Mouse (Mus musculus) ES-Bruce4 (cell line): ENCODE results near the gene Ranbp10. TPM values are rescaled to one million over a fixed set of nuclear protein-coding genes. Genes with fewer than 3 reads are reported as not detected.

ENCODE experiments used
- H3K27ac ChIP-seq: 2 replicates; pipeline ENCODE4 v1.5.1; 2012; ENCODE audit warnings: low read length, inconsistent platforms; ENCODE audit not compliant: insufficient read depth
- H3K27me3 ChIP-seq: 2 replicates; pipeline ENCODE4 v1.6.1; 2012; ENCODE audit warnings: mild to moderate bottlenecking, low read length, inconsistent platforms; ENCODE audit not compliant: control insufficient read depth, poor library complexity, insufficient read depth, severe bottlenecking
- H3K36me3 ChIP-seq: 2 replicates; pipeline ENCODE4 v1.6.1; 2012; ENCODE audit warnings: inconsistent platforms, mild to moderate bottlenecking, low read length, moderate library complexity; ENCODE audit not compliant: control insufficient read depth, poor library complexity, insufficient read depth, severe bottlenecking
- H3K4me1 ChIP-seq: one replicate; pipeline ENCODE4 v1.8.1; 2011; ENCODE audit warnings: low read length; ENCODE audit not compliant: control insufficient read depth, insufficient read depth
- H3K4me3 ChIP-seq: 2 replicates; pipeline ENCODE4 v1.5.1; 2011; ENCODE audit warnings: low read depth, mild to moderate bottlenecking, low read length
- H3K9ac ChIP-seq: 2 replicates; pipeline ENCODE4 v1.6.1; 2012; ENCODE audit warnings: low read depth, mild to moderate bottlenecking, inconsistent platforms; ENCODE audit not compliant: poor library complexity, severe bottlenecking
- H3K9me3 ChIP-seq: replicated peaks from 2 replicates; pipeline ENCODE4 v1.6.1; 2012; ENCODE audit warnings: mild to moderate bottlenecking, low read length, inconsistent platforms; ENCODE audit not compliant: control insufficient read depth, poor library complexity, insufficient read depth, severe bottlenecking
- CTCF ChIP-seq: IDR thresholded peaks from one replicate; pipeline ENCODE4 v1.8.1; 2011; ENCODE audit warnings: low read depth, low read length
- EP300 ChIP-seq: IDR thresholded peaks from 2 replicates; pipeline ENCODE4 v1.6.1; 2011; ENCODE audit warnings: low read depth, low read length; ENCODE audit not compliant: insufficient read depth
- POLR2A ChIP-seq: IDR thresholded peaks from one replicate; pipeline ENCODE4 v1.8.1; 2011; ENCODE audit warnings: low read length; ENCODE audit not compliant: insufficient read depth
- polyA plus RNA-seq: library from polyadenylated mRNA; stranded (reverse); fragments of >200 nt; gene quantifications from 2 replicates; pipeline ENCODE4 v1.2.4, GENCODE M21; 2011; ENCODE audit warnings: low read depth; ENCODE audit not compliant: missing spikeins, insufficient read depth, insufficient read length

The Ranbp10 gene
- polyA plus RNA-seq, 1 experiment = 18.5 TPM

DNA sequence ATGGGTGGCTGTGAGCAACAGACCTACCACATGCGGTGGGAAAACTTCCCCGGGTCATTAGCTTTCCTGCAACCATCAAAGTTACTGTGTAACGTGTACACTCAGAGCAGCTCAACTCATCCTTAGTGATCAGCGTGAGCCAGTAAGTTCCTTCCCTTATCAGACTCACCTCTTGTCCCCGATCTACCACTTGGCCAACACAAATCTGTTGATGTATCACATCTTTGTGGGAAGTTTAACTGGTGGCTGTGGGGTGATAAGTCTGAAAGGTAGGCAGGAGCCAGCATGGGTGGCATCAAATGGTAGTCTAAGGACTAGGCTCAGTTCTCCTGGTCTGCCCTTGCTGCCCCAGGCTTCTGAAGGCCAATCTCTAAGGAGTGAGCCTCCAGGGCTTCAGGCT is 95.0 kb downstream of the Ranbp10 start:
- Histone ChIP-seq H3K36me3 (no peaks in the 10 kb centered on the region), H3K9me3 (no peaks in the 10 kb centered on the region), H3K27ac (no peak overlapping the region), H3K9ac (no peak overlapping the region), H3K4me3 (no peak overlapping the region), H3K4me1 (no peaks in the 10 kb centered on the region), H3K27me3 (no peaks in the 10 kb centered on the region)
- TF ChIP-seq CTCF (no peak), EP300 (no peak), POLR2A (no peak)

DNA sequence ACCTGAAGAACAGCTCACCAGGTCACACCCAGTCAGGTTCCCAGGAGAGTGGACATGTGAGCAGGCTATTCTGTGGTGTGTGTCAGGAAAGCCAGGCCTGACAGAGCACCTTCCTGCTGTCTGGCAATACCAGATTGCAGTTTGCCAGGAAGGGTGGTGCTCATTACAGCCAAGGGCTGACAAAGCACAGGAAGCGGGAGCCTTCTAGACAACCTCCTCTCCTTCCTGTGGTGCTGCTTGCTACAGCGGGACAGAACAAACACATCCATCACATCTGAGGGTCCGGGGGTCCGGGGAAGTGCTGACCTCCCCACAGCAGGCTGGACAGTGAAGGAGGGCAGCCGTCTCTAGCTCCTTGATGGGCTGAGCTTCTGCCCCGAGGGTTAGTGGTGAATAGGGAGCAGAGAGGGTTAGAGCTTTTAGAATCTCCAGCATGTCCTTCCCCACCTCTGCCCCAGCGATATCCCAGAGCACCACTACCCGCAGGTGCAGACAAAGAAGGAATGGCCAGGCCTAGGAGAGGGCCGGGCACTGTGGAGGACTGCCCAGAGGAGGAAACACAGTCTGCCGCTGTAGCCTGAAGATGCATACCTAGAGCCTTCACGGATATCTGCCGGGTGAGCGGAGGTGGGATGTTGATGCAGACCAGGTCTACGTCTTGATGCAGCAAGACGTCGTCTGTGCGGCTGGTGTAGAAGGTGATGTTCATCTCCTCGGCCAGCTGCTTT is 99.6 kb downstream of the Ranbp10 start:
- Histone ChIP-seq H3K27me3 (no peaks in the 10 kb centered on the region), H3K4me1 (no peaks in the 10 kb centered on the region), H3K27ac (no peak overlapping the region), H3K9ac (no peak overlapping the region), H3K36me3 (no peaks in the 10 kb centered on the region), H3K9me3 (no peaks in the 10 kb centered on the region), H3K4me3 (no peak overlapping the region)
- TF ChIP-seq POLR2A = no peak
- no peak for TF ChIP-seq CTCF
- TF ChIP-seq EP300 = no peak

DNA sequence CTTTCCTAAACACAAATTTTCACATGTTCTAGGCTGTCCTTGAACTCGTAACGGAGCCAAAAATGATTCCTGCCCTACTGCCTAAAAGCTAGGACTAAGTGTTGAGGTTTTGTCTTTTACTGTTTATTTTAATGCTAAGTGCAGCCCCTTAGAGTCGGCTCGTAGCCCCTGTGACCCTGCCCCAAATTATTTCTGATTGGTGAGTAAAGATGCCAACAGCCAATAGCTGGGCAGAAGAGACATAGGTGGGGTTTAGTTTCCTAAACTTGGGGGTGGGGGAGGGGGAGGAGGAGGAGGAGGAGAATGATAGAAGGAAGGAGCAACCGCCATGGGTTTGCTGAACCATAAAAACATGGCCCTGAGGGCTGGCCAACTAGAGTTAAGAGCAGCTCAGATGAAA is 101.4 kb downstream of the Ranbp10 start:
- Histone ChIP-seq H3K9me3 (no peaks in the 10 kb centered on the region), H3K36me3 (no peaks in the 10 kb centered on the region), H3K9ac (no peak overlapping the region), H3K27ac (no peak overlapping the region; the same call in 1 of the 2 replicates), H3K4me3 (no peak overlapping the region), H3K4me1 (no peaks in the 10 kb centered on the region), H3K27me3 (no peaks in the 10 kb centered on the region)
- TF ChIP-seq CTCF = no peak
- no peak for TF ChIP-seq EP300
- TF ChIP-seq POLR2A = no peak

DNA sequence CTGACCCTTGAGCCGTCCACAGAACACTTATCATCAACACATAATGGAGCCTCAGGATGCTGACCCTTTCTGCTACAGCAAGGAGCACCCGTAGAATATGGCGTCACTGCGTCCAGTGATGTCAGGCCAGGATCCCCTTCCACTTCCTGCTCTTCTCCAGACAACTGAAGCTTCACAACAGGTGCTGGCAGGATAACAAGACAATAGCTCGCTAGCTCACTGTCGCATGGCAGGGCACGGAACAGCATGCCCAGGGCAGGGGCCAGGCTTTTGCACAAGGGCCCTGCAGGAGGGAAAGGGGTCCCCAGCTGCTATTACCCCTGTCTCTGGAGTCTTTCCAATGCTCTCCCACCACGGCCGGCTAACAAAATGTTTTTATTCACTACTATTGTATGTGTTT is 104.3 kb downstream of the Ranbp10 start:
- no peaks in the 10 kb centered on the region for H3K36me3 ChIP-seq
- H3K27ac ChIP-seq = no peak overlapping the region
- no peaks in the 10 kb centered on the region for H3K9me3 ChIP-seq
- H3K27me3 ChIP-seq = no peaks in the 10 kb centered on the region
- H3K4me1 ChIP-seq = no peaks in the 10 kb centered on the region
- no peak overlapping the region for H3K4me3 ChIP-seq
- H3K9ac ChIP-seq = no peak overlapping the region
- TF ChIP-seq POLR2A = no peak
- no peak for TF ChIP-seq CTCF
- no peak for TF ChIP-seq EP300

DNA sequence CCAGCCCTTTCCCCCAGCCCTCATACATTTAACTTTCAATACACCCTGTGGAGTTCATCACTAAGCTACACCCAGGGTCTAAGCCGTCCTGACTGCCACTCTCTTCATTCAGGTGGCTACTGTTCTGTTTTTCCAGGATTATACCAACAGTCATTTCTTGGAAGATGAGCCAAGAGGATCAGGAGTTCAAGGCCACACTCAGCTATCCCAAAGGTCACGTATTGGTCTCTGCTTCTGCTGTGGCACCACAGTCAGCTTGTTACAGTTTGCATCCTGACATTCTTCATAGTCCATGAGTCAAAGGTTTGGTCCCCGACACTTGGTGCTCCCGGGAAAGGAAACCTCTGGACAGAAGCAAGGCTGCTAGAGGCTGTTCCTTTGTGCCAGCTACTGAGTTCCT is 107.5 kb downstream of the Ranbp10 start:
- TF ChIP-seq CTCF (no peak), EP300 (no peak), POLR2A (no peak)
- H3K27ac ChIP-seq = no peak overlapping the region
- no peaks in the 10 kb centered on the region for H3K36me3 ChIP-seq
- H3K4me1 ChIP-seq = no peaks in the 10 kb centered on the region
- no peak overlapping the region for H3K9ac ChIP-seq
- H3K9me3 ChIP-seq = no peaks in the 10 kb centered on the region
- H3K27me3 ChIP-seq = no peaks in the 10 kb centered on the region
- no peak overlapping the region for H3K4me3 ChIP-seq

Other genes starting within 250 kb of the Ranbp10 start
- 26.5 and 27.5 TPM in 2 replicates for gene Ripor1, start 222.1 kb downstream of the Ranbp10 start, polyA plus RNA-seq
- gene Ctcf, start 190.8 kb downstream of the Ranbp10 start, polyA plus RNA-seq = 105 and 123 TPM in 2 replicates
- not detected in 2 replicates for gene Agrp, start 190.0 kb downstream of the Ranbp10 start, polyA plus RNA-seq
- gene Carmil2, start 141.1 kb downstream of the Ranbp10 start, polyA plus RNA-seq = 4.7 and 5.6 TPM in 2 replicates
- gene Acd, start 126.2 kb downstream of the Ranbp10 start, polyA plus RNA-seq = 30.1 and 36.7 TPM in 2 replicates
- 10.4 and 10.9 TPM in 2 replicates for gene Pard6a, start 126.2 kb downstream of the Ranbp10 start, polyA plus RNA-seq
- not detected in 2 replicates for gene 4933405L10Rik, start 119.7 kb downstream of the Ranbp10 start, polyA plus RNA-seq
- 18.6 and 20.1 TPM in 2 replicates for gene Enkd1, start 119.1 kb downstream of the Ranbp10 start, polyA plus RNA-seq
- gene Gfod2, start 68.7 kb downstream of the Ranbp10 start, polyA plus RNA-seq = 6.4 and 7.2 TPM in 2 replicates
- gene Tsnaxip1, start 381 bp upstream of the Ranbp10 start, polyA plus RNA-seq = 0.33 TPM in 1 of 2 replicates, not detected in the other
- gene Cenpt, start 25.9 kb upstream of the Ranbp10 start, polyA plus RNA-seq = 86.3 and 97.6 TPM in 2 replicates
- gene Thap11, start 27.8 kb upstream of the Ranbp10 start, polyA plus RNA-seq = 29.6 and 31.0 TPM in 2 replicates
- 29.9 and 30.2 TPM in 2 replicates for gene Nutf2, start 33.2 kb upstream of the Ranbp10 start, polyA plus RNA-seq
- 45.2 and 51.6 TPM in 2 replicates for gene Edc4, start 53.5 kb upstream of the Ranbp10 start, polyA plus RNA-seq
- 1.1 and 2.7 TPM in 2 replicates for gene Nrn1l, start 66.2 kb upstream of the Ranbp10 start, polyA plus RNA-seq
- 27.4 and 31.3 TPM in 2 replicates for gene Pskh1, start 73.1 kb upstream of the Ranbp10 start, polyA plus RNA-seq
- gene Ctrl, start 106.5 kb upstream of the Ranbp10 start, polyA plus RNA-seq = 0.78 and 1.7 TPM in 2 replicates
- 46.1 and 53.1 TPM in 2 replicates for gene Psmb10, start 111.1 kb upstream of the Ranbp10 start, polyA plus RNA-seq
- gene Lcat, start 116.0 kb upstream of the Ranbp10 start, polyA plus RNA-seq = 2.8 and 3.2 TPM in 2 replicates
- 57.1 and 65.1 TPM in 2 replicates for gene Slc12a4, start 138.7 kb upstream of the Ranbp10 start, polyA plus RNA-seq
- 0.47 and 0.48 TPM in 2 replicates for gene Dpep3, start 152.1 kb upstream of the Ranbp10 start, polyA plus RNA-seq
- gene Dus2, start 164.0 kb upstream of the Ranbp10 start, polyA plus RNA-seq = 14.4 and 19.3 TPM in 2 replicates
- gene Dpep2nb, start 178.6 kb upstream of the Ranbp10 start, polyA plus RNA-seq = not detected in 2 replicates
- 8.7 and 8.8 TPM in 2 replicates for gene Ddx28, start 184.5 kb upstream of the Ranbp10 start, polyA plus RNA-seq
- 68.9 and 78.3 TPM in 2 replicates for gene Nfatc3, start 231.5 kb upstream of the Ranbp10 start, polyA plus RNA-seq